Mouse (Mus musculus) adipocyte (in vitro differentiated cells): Measurements from ENCODE around the gene Nodal.

Experiments used
- DNase-seq: peaks from one replicate; pipeline ENCODE4 v3.0.0-alpha.2; 2016; ENCODE audit warnings: low spot score

Nodal gene

GRCm38 (mm10) chr10:61399156-61399734 lies 18.5 kb upstream of the Nodal start:
- DNase-seq: peak; percentile 89

GRCm38 (mm10) chr10:61400407-61400806 lies 17.4 kb upstream of the Nodal start:
- DNase-seq: no peak

- no peak for DNase-seq
Observed at GRCm38 (mm10) chr10:61402480-61402879, 15.3 kb upstream of the Nodal start.

GRCm38 (mm10) chr10:61402911-61403310 lies 14.9 kb upstream of the Nodal start:
- DNase-seq: peak; percentile 67

- DNase-seq: no peak
Observed at GRCm38 (mm10) chr10:61405958-61406357, 11.8 kb upstream of the Nodal start.

GRCm38 (mm10) chr10:61409776-61410175 lies 8.0 kb upstream of the Nodal start:
- DNase-seq: peak; percentile 22

- DNase-seq: no peak
Observed at GRCm38 (mm10) chr10:61410193-61410592, 7.6 kb upstream of the Nodal start.

GRCm38 (mm10) chr10:61412910-61413625 lies 4.7 kb upstream of the Nodal start:
- no peak for DNase-seq

GRCm38 (mm10) chr10:61415240-61415639 lies 2.5 kb upstream of the Nodal start:
- DNase-seq: no peak

GRCm38 (mm10) chr10:61415890-61416289 lies 1.9 kb upstream of the Nodal start:
- no peak for DNase-seq

- DNase-seq: no peak
Observed at GRCm38 (mm10) chr10:61416561-61416960, 1.2 kb upstream of the Nodal start.

- no peak for DNase-seq
Observed at GRCm38 (mm10) chr10:61417046-61417445, 726 bp upstream of the Nodal start.

GRCm38 (mm10) chr10:61418131-61418900 lies 544 bp downstream of the Nodal start:
- no peak for DNase-seq

- DNase-seq: no peak
Observed at GRCm38 (mm10) chr10:61419146-61419545, 1.4 kb downstream of the Nodal start.

- DNase-seq: no peak
Observed at GRCm38 (mm10) chr10:61420011-61420410, 2.2 kb downstream of the Nodal start.

GRCm38 (mm10) chr10:61422861-61423260 lies 5.1 kb downstream of the Nodal start:
- DNase-seq: no peak

- DNase-seq: no peak
Observed at GRCm38 (mm10) chr10:61423289-61423688, 5.5 kb downstream of the Nodal start.

GRCm38 (mm10) chr10:61424500-61424899 lies 6.7 kb downstream of the Nodal start:
- peak; percentile 45 for DNase-seq

- DNase-seq: peak; percentile 36
Observed at GRCm38 (mm10) chr10:61425047-61425446, 7.3 kb downstream of the Nodal start.

GRCm38 (mm10) chr10:61426251-61426757 lies 8.5 kb downstream of the Nodal start:
- peak; percentile 93 for DNase-seq

GRCm38 (mm10) chr10:61427951-61428350 lies 10.2 kb downstream of the Nodal start:
- DNase-seq: peak; percentile 65

GRCm38 (mm10) chr10:61428416-61428815 lies 10.6 kb downstream of the Nodal start:
- DNase-seq: no peak

- no peak for DNase-seq
Observed at GRCm38 (mm10) chr10:61429043-61429442, 11.3 kb downstream of the Nodal start.
